Mouse (Mus musculus) hindbrain, embryonic 16.5 days (tissue): ENCODE measurements around the gene Ang4. TPM values are rescaled to one million over a fixed set of nuclear protein-coding genes. Genes with fewer than 3 reads are reported as not detected.
"Not testable (repeated sequence)": the region's sequence is repeated elsewhere in the genome, so short reads cannot be mapped to it uniquely, and the experiment has no call there.

Experiments used
- ATAC-seq: fragments of 200-750 bp; cut with Nextera tagmentation; 2 replicates; pipeline ENCODE4 v1.8.0; 2017; ENCODE audit warnings: moderate TSS enrichment, moderate library complexity
- H3K27ac ChIP-seq: fragments of 300-500 bp; sonication (generic); 2 replicates; pipeline ENCODE4 v1.5.1; 2014; ENCODE audit warnings: low read depth, mild to moderate bottlenecking, control low read depth, low read length, moderate library complexity
- H3K27me3 ChIP-seq: fragments of 300-500 bp; sonication (generic); replicated peaks from 2 replicates; pipeline ENCODE4 v1.6.1; 2014; ENCODE audit warnings: low read length; ENCODE audit not compliant: control insufficient read depth, insufficient read depth
- H3K36me3 ChIP-seq: fragments of 300-500 bp; sonication (generic); 2 replicates; pipeline ENCODE4 v1.6.1; 2014; ENCODE audit warnings: mild to moderate bottlenecking, low read length, moderate library complexity, mixed read lengths; ENCODE audit not compliant: control insufficient read depth, insufficient read depth
- H3K4me1 ChIP-seq: fragments of 300-500 bp; sonication (generic); 2 replicates; pipeline ENCODE4 v1.6.1; 2014; ENCODE audit warnings: low read depth, low read length; ENCODE audit not compliant: control insufficient read depth, insufficient read depth
- H3K4me2 ChIP-seq: fragments of 300-500 bp; sonication (generic); 2 replicates; pipeline ENCODE4 v1.6.1; 2014; ENCODE audit warnings: mild to moderate bottlenecking, low read length, control low read depth, moderate library complexity
- H3K4me3 ChIP-seq: fragments of 300-500 bp; sonication (generic); 2 replicates; pipeline ENCODE4 v1.5.1; 2014; ENCODE audit warnings: mild to moderate bottlenecking, low read length, control low read depth, moderate library complexity
- H3K9ac ChIP-seq: fragments of 300-500 bp; sonication (generic); 2 replicates; pipeline ENCODE4 v1.6.1; 2014; ENCODE audit warnings: low read depth, mild to moderate bottlenecking, control low read depth, low read length, moderate library complexity
- H3K9me3 ChIP-seq: fragments of 300-500 bp; sonication (generic); 2 replicates; pipeline ENCODE4 v1.6.1; 2014; ENCODE audit warnings: mild to moderate bottlenecking, low read length, moderate library complexity; ENCODE audit not compliant: control insufficient read depth
- WGBS: fragments of 180-500 bp; shearing (Covaris S2); extraction: QIAGEN DNeasy Blood & Tissue Kit; methylation state at CpG from one replicate; pipeline ENCODE4 v1.1.7; 2014; 5-methylcytosine and 5-hydroxymethylcytosine counted together
- polyA plus RNA-seq: library from polyadenylated mRNA; unstranded; fragments of >200 nt; fragmentation: Nextera tagmentation; extraction: Ambion mirVana; gene quantifications from 2 replicates; pipeline ENCODE4 v1.2.1, GENCODE M21; 2015

Ang4 gene
- polyA plus RNA-seq, result not detected in 2 replicates

DNA sequence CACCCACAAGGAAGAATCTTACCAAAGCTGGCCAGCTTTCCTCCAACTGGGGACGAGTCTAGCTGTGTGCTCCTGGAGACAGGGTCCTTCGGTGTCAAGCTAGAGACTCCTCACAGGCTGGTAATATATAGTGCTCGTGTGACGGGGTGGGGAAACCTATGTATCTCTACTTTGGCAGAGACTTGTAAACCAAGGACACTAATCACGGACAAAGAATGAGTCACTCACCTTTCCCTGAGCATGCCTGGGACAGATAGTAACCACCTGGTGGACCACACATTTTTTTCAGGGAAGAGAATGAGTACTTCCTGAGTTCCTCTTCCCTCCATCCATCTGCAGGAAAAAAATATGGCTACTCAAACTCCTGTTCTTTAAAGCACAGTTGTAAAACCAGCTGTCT is at the start of gene Ang4:
Gene Ang4 (minus strand): TSS at position 101 of the 400 bp plus-strand sequence.
- Histone ChIP-seq H3K36me3 (no peaks in the 10 kb centered on the region), H3K9me3 (no peaks in the 10 kb centered on the region), H3K4me2 (no peak within 1 kb of the TSS), H3K27ac (no peak within 1 kb of the TSS), H3K9ac (no peak within 1 kb of the TSS), H3K27me3 (no peaks in the 10 kb centered on the region), H3K4me3 (no peak within 1 kb of the TSS), H3K4me1 (no peaks in the 10 kb centered on the region)
- ATAC-seq, result no peak
- 85% methylated on average over 5 of the region's 5 CpGs for WGBS

DNA sequence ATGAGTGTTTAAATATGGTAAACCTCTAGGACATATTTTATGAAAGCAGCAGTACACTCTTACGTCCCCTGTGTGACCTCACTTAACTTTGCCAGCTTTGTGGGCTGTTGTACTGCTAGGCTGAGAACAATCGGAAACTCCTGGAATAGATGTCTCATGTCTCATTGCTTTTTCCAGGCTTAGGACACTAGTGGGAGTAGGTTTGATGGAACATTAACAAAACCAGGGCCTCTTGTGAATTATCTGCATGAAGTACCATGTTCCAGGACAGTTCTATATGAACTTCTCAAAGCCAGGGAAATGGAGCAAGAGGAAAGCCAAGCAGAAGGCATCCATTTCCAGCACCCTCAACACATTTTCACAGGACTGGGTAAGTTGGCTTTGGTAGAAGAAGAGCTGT is 26.4 kb upstream of the Ang4 start, which contains the start of gene AY358078:
Gene AY358078 (plus strand): TSS at position 301 of the 400 bp plus-strand sequence.
- ATAC-seq, result no peak
- Histone ChIP-seq H3K36me3 (no peaks in the 10 kb centered on the region), H3K4me2 (no peak within 1 kb of the TSS), H3K27me3 (no peaks in the 10 kb centered on the region), H3K4me1 (no peaks in the 10 kb centered on the region), H3K9me3 (no peaks in the 10 kb centered on the region), H3K27ac (no peak within 1 kb of the TSS), H3K9ac (no peak within 1 kb of the TSS), H3K4me3 (no peak within 1 kb of the TSS)
- WGBS, result 82% methylated on average over 2 of the region's 2 CpGs

DNA sequence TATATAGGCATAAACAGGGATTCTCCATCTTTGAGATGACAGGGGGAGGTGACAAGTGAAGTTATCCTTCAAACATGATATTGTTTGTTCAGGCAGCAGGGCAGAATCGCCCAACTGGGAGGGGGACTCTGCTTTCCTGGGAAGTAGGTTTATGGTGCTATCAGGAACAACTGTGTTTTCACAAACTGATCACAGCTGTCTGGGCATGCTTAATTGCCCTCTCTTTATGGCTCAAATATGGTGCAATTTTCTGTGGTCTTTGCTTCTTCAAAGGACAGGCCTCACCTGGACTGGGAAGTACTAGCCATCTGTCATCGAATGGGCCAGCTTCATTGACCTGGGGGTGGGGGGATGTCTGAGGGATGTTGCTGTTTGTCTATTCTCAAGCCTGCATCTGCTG is 20.7 kb upstream of the Ang4 start:
- H3K4me3 ChIP-seq, result no peak overlapping the region
- H3K4me1 ChIP-seq, result no peaks in the 10 kb centered on the region
- no peak overlapping the region for H3K4me2 ChIP-seq
- no peaks in the 10 kb centered on the region for H3K36me3 ChIP-seq
- ATAC-seq, result no peak
- 52% methylated on average over 2 of the region's 2 CpGs for WGBS
- H3K9ac ChIP-seq, result no peak overlapping the region
- H3K27me3 ChIP-seq, result no peaks in the 10 kb centered on the region
- H3K9me3 ChIP-seq, result no peaks in the 10 kb centered on the region
- no peak overlapping the region for H3K27ac ChIP-seq

DNA sequence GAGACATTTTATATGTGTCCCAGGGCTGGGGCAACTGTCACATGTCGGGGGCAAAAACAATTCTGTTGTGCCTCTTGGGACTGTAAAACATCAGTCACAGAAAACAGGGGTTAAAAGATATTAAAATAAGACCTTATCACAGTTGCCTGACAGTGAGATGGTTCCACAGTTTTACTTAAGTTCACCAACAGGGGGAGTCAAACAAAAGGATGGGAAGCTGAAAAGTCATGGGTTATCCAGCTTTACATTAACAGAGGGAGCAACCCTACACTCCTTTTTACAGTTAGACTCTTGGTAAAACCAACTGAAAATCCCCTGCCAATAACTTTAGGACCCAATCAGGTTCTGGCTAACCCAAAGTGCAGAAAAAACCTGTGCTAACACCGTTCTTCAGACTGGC is 15.8 kb upstream of the Ang4 start:
- Histone ChIP-seq H3K27me3 (no peaks in the 10 kb centered on the region), H3K27ac (no peak overlapping the region), H3K36me3 (no peaks in the 10 kb centered on the region), H3K4me2 (no peak overlapping the region), H3K9ac (no peak overlapping the region), H3K9me3 (no peaks in the 10 kb centered on the region), H3K4me3 (no peak overlapping the region), H3K4me1 (no peaks in the 10 kb centered on the region)
- no peak for ATAC-seq
- 94% methylated on average over 2 of the region's 2 CpGs for WGBS

DNA sequence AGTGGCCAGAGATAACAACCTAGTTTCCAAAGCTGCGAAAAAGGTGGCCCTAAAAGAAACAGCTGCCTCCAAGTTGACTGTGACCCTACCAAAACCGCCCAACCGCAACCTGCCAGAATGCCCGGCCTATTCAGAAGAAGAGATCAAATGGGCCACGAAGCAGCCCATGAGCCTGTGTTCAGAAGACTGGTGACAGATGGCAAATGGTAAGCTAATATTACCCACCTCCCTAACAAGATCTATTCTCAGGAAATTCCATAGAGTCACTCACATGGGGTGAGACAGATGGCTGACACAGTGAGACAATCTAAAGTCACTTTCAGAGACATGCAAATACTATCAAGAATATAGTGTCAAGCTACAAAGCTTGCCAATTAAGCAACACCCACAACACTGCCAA is 13.7 kb upstream of the Ang4 start:
- no peaks in the 10 kb centered on the region for H3K27me3 ChIP-seq
- no peaks in the 10 kb centered on the region for H3K4me1 ChIP-seq
- no peak overlapping the region for H3K4me3 ChIP-seq
- no peak overlapping the region for H3K27ac ChIP-seq
- no peaks in the 10 kb centered on the region for H3K36me3 ChIP-seq
- H3K9ac ChIP-seq, result no peak overlapping the region
- no peaks in the 10 kb centered on the region for H3K9me3 ChIP-seq
- ATAC-seq, result peak; percentile 79; the same call in 1 of the 2 replicates
- WGBS, result 42% methylated on average over 5 of the region's 5 CpGs
- H3K4me2 ChIP-seq, result no peak overlapping the region

DNA sequence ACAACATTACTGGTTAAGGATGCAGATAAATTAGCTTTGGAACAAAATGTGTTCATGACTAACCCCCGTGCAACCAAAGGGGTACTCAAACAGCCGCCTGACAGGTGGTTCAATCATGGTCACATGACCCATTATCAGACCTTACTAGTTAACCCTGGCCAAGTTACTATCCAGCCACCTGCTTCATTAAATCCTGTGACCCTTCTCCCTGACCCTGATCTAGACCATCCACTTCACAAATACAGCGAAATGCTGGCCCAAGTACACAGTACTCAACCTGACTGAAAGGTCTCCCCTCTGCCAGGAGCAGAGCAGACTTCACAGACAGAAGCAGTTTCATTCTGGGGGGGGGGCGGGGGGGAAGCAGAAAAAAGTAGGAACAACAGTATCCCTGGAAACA is 12.9 kb upstream of the Ang4 start:
- Histone ChIP-seq H3K36me3 (no peaks in the 10 kb centered on the region), H3K27me3 (no peaks in the 10 kb centered on the region), H3K4me2 (no peak overlapping the region), H3K4me3 (no peak overlapping the region), H3K27ac (no peak overlapping the region), H3K4me1 (no peaks in the 10 kb centered on the region), H3K9ac (no peak overlapping the region), H3K9me3 (no peaks in the 10 kb centered on the region)
- no peak for ATAC-seq
- WGBS, result 62% methylated on average over 4 of the region's 4 CpGs

DNA sequence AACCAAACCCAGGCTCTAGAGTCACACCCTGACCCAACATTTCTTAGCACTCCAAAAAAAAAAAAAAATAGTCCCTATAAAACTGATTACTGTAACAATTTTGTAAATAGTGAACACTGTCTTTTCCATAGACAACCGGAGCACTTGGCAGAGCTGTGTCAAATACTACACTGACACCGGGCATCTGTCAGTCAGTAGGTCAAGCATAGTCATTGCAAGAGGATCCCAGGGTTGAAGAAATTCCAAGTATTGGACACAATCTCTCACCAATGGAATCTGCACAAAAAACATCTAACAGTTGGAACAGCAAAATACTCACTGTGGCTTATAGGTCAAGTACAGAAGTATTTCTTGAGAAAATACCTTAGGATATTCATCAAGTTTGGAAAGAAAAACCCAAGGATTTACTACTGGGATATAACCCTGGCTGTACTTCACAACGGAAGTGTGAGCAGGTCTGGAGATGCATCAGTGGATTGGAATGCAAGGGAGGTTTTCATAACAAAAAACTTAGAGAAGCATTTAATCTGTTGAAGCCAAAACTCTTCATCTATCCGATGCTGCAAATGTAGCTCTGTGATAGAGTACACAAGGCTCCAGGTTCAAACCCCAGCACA is 5.6 kb upstream of the Ang4 start:
- Histone ChIP-seq H3K36me3 (no peaks in the 10 kb centered on the region), H3K9ac (no peak overlapping the region), H3K27ac (no peak overlapping the region), H3K4me3 (no peak overlapping the region), H3K27me3 (no peaks in the 10 kb centered on the region), H3K4me2 (no peak overlapping the region), H3K4me1 (no peaks in the 10 kb centered on the region), H3K9me3 (no peaks in the 10 kb centered on the region)
- ATAC-seq, result no peak
- 85% methylated on average over 4 of the region's 4 CpGs for WGBS

DNA sequence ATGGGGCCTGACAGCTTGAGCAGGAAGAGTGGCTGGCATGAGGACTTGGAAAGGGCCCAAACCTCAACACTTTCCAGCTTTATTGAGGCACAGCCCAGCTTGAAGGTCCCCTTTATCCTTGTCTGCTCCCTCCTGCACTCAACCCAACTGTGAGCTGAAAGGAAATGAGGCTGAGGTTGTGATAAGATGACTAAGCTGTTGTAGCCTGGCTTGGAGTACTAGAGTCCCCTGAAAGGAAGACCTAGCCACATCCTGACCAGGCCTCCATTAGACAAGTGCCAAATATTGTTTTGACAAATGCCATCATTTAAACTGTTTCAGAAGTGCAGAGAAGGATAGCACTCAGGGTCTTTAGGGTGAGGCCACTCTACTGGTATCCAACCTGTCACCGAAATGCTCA is 4.4 kb upstream of the Ang4 start:
- no peak overlapping the region for H3K27ac ChIP-seq
- H3K9me3 ChIP-seq, result no peaks in the 10 kb centered on the region
- no peak overlapping the region for H3K9ac ChIP-seq
- no peak overlapping the region for H3K4me3 ChIP-seq
- H3K36me3 ChIP-seq, result no peaks in the 10 kb centered on the region
- no peak for ATAC-seq
- H3K27me3 ChIP-seq, result no peaks in the 10 kb centered on the region
- WGBS, result 100% methylated on average over 1 of the region's 1 CpGs
- H3K4me2 ChIP-seq, result no peak overlapping the region
- no peaks in the 10 kb centered on the region for H3K4me1 ChIP-seq

DNA sequence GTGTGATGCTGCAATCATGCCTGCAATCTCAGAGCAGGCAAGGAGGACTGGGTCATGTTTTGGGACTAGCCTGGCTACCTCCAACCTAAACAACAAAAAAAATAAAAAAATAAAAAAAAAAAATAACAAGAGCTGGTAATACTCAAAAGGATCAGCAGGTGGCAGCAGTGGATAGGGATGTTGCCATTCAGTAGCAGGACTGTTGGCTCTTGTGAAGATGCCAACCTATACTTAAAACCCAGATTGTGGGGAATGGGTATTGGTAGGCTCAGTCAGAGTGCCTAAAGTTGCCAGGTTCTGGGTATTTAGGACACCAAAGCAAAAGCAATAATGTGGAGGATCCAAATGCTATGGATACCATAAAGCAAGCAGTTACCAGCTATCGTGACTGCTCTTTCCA is 2.0 kb downstream of the Ang4 start:
- not testable (repeated sequence) for H3K9ac ChIP-seq, H3K36me3 ChIP-seq, H3K27ac ChIP-seq, H3K4me2 ChIP-seq, H3K9me3 ChIP-seq, H3K4me1 ChIP-seq, H3K27me3 ChIP-seq, H3K4me3 ChIP-seq
- peak; percentile 65; the same call in 1 of the 2 replicates for ATAC-seq
- WGBS, result 80% methylated on average over 1 of the region's 1 CpGs

DNA sequence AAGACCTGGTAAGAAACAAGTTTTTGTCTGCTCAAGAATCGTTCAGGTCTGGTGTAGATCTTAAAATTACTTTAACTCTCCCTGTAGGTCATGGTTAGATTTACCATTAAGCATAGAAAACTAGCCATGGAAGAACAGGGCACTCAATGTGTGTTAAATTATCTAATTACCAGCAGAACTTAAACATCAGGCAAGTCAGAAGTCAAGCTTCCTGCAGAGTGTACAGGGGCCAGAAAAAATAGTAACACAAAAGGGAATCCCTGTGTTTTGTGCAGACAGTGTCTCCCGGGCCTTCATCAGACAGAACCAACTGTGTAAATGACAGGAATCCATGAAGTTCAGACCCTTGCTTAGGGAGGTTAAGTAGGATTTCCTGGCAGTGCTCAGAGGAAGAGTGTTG is 17.4 kb downstream of the Ang4 start:
- 69% methylated on average over 2 of the region's 2 CpGs for WGBS
- Histone ChIP-seq H3K27ac (no peak overlapping the region), H3K36me3 (no peaks in the 10 kb centered on the region), H3K9me3 (no peaks in the 10 kb centered on the region), H3K4me2 (no peak overlapping the region), H3K9ac (no peak overlapping the region), H3K27me3 (no peaks in the 10 kb centered on the region), H3K4me3 (no peak overlapping the region), H3K4me1 (no peaks in the 10 kb centered on the region)
- no peak for ATAC-seq
